Mouse (Mus musculus) cerebellum, postnatal 10 days (tissue): ENCODE results near the gene Iffo1.

ENCODE experiments used
- DNase-seq, 2 experiments: peaks; one replicate each; pipeline ENCODE4 v3.0.0; 2021; ENCODE audit warnings: mixed read lengths in 2 of 2

Iffo1 gene

GRCm38 (mm10) chr6:125195541-125196075 is 50.6 kb downstream of the Iffo1 start:
- DNase-seq, result no peak

GRCm38 (mm10) chr6:125196301-125196700 is 51.3 kb downstream of the Iffo1 start:
- no peak for DNase-seq

- DNase-seq, result no peak
Observed at GRCm38 (mm10) chr6:125197166-125197565, 52.1 kb downstream of the Iffo1 start.

GRCm38 (mm10) chr6:125210436-125210835 is 65.4 kb downstream of the Iffo1 start:
- no peak for DNase-seq
